Mouse (Mus musculus) urinary bladder, postnatal 4 days (tissue): ENCODE measurements around the gene Dysf.

Experiments
- DNase-seq, 2 experiments: peaks; one replicate each; pipeline ENCODE4 v3.0.0; 2021 to 2022; ENCODE audit warnings: low spot score in 2 of 2

The Dysf gene

GRCm38 (mm10) chr6:84167612-84168011 is 159.2 kb downstream of the Dysf start:
- no peak for DNase-seq

- no peak for DNase-seq
Measured at GRCm38 (mm10) chr6:84168571-84168970, 160.2 kb downstream of the Dysf start.

DNA sequence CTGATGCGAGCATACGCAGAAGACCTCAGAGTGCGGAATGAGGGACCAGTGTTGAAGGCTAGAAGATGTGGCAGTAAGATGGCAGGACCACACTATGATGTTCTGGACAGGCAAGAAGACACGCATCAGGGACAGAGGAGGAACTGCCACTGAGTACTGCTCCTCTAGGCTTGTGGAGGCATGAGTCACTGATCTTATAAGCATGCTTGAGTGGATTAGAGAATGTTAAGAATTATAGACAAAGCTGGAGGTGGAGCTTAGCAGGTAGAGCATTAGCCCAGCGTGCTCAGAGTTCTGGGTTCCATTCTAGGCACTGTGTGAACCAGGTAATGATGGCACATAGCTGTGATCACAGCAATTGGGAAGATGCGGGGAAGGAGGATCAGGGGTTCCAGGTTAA is 165.2 kb downstream of the Dysf start:
- DNase-seq = no peak

- no peak for DNase-seq
Measured at GRCm38 (mm10) chr6:84178776-84179405, 170.5 kb downstream of the Dysf start.

- peak in 1 of 2 experiments; percentile 48 for DNase-seq
Measured at GRCm38 (mm10) chr6:84181452-84181851, 173.1 kb downstream of the Dysf start.

- DNase-seq = no peak
Measured at GRCm38 (mm10) chr6:84191656-84192250, 183.4 kb downstream of the Dysf start.

DNA sequence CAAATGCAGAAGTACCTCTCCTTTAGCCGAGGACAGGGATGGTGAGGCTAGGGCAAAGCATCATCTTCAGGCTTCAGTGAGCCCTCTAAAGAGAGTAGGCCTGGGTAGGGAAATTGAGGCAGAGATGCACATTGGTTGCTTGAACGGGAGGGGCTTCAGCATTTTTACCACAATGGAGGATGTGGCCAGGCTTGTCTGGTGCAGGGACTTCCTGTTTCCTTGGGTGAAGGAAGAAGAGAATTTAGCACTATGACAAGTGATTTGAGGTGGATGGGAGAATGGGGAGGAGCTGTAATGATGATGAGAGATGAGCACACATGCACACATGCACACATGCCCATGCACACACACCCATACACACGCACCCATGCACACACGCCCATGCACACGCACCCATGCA is 188.1 kb downstream of the Dysf start:
- no peak for DNase-seq

GRCm38 (mm10) chr6:84197811-84198213 is 189.4 kb downstream of the Dysf start:
- no peak for DNase-seq

DNA sequence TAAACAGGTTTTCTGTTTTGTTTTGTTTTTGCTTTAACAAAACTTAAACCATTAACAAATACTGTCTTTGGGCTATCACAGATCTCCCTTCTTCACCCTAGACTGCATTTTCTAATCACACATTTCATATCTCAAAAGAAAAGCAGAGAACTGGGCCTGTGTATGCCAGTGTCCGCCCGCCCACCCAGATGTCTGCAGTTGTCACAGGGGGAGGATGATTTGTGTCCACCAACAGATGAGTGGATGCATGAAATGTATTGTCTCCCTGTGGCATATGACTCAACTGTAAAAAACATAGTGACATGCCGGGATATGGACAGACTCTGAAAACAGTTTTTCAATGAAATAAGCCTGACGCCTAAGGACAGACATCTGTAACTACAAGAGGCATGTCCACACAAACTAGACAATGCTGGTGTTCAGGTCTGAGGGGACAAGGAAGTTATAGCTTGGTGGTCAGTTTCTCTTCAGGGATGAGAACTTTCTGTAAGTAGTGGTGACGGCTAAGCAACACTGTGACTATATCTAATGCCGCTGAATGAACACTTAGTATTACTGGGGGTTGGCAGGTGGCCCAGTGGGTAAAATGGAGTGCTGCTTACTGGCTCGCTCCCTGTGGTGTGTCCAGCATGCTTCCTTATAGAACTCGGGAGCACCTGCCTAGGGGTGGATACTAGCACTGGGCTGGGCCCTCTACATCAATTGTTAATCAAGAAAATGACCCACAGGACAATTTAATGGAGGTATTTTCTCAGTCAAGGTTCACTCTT is 193.5 kb downstream of the Dysf start:
- DNase-seq = no peak

- DNase-seq = no peak
Measured at GRCm38 (mm10) chr6:84205611-84206010, 197.2 kb downstream of the Dysf start.

DNA sequence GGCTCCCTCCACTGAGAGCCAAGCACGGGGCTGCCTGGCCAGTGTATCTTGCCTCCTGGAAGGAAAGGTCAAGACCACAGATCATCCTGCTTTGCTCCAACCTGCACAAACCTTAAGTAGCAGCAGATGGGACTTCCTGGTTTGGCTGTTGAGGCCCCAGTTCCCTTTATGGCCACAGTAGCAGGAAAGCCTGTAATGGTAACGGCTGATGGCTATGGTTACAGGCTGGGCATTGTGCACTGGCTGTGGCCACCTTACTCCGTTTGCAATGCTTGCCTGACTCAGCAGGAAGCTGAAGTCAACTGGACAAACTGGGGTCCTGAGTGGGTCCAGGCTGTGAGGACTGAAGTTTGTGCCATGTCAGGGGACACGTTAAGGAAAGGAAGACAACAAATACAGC is 200.2 kb downstream of the Dysf start:
- no peak for DNase-seq

DNA sequence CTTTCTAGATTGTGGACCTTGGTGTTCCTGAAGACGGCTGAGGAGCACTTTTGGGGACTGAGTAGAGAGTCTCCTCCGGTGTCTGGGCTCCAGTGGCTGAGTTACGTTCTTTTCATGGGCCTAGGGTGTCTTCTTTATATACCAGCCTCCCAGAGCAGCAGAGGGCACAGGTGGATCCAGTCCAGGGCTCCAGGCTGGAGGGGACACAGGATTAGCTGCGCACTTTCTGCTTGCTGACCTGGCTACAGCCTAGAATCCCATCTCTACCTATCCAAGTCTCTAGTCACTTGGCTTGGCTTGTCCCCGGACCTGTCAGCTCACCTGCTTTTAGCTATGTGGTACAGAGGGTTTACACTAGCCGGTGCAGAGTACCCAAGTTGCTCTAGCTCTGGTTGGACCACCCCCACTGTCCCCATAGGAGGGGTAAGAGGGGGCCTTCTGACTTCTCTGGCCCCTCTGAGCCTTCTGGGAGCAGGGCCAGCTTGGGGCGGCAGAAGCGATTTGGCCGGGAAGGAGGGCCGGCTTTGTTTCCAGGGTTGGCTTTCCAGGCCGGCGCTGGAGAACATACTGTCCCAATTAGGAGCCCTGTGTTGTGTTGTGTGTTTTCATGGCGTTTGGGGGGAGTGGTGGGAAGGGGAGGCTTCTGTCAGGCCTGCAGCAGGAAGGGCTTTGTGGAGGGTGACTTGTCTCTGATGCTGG is 201.5 kb downstream of the Dysf start:
- peak in 1 of 2 experiments; percentile 61 for DNase-seq

GRCm38 (mm10) chr6:84211473-84211872 is 203.1 kb downstream of the Dysf start:
- DNase-seq = no peak

- no peak for DNase-seq
Measured at GRCm38 (mm10) chr6:84213101-84213500, 204.7 kb downstream of the Dysf start.

GRCm38 (mm10) chr6:84217216-84217933 is 209.0 kb downstream of the Dysf start:
- no peak for DNase-seq

- no peak for DNase-seq
Measured at GRCm38 (mm10) chr6:84219119-84219518, 210.7 kb downstream of the Dysf start.

- DNase-seq = no peak
Measured at GRCm38 (mm10) chr6:84224861-84225260, 216.5 kb downstream of the Dysf start.

DNA sequence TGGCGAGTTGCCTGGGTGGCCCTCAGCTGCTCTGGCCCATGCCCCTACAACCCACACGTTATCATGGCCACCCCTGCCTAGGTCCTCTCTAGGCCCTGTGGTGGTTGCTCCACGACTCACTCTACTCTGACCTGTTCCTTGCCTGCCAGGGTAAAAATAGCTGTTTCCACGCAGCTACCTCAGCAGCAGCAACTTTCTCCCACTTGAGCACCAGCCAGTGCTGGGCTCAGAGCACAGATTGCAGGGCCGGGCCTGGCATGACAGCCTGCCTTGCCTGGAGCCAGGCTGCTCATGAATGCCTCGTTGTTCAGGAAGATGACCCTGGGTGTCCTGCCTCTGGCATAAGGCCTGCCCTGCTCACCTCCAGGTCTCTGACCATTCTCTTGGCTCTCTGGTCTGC is 217.2 kb downstream of the Dysf start:
- no peak for DNase-seq

DNA sequence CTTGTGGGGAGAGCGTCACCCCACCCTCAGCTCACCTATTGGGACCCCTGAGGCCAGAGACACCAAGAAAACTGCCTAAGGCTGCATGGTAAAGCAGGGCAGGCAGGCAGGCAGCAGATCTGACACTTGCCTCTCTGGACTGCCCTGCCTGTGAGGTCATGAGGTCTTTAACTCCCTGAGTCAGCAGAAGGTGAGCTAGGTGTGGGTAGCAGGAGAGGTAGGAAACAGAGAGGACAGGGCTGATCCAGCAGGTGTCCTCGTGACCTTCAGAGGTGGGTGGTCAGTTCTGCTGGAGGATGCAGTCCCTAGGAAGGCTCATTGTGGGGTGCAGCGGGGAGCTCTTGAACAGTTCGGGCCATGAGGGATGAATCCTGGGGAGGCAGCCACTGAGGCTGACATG is 219.8 kb downstream of the Dysf start:
- no peak for DNase-seq

DNA sequence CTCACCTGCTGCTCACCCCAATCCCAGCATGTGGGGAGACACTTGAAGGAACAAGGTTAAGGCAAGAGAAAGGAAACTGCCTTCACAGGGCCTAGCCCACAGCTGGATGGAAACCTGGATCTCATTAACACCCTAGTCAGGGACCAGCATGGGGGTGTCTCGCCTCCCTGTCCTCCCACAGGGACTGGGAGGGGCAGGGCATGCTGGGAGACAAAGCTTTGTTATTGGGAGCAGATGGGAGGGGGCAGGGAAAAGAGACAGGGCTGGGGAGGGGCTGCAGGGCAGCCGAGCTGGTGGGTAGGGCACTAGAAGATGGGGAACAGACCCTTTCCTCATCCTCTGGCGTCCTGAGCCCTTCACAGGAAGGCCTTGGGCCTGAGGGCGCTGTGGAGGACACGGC is 220.4 kb downstream of the Dysf start:
- DNase-seq = no peak

DNA sequence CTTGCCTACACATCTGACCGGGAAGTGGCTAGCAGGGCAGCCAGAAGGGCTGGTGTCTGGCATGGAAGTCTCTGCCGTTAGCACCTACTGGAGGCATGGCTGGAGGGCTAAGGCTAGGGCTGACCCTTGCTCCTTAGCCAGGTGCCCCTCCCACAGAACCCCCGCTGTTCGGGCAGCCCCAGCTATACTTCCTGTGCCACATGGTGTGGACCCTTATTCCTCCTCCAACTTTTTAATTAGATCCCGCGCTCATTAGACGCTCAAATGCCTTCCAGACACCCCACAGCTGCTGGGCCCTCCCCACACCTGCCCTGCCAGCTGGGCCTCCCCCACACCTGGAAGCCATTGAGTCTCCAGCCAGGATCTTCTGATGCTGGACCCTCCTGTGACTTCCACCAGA is 221.3 kb downstream of the Dysf start:
- no peak for DNase-seq

DNA sequence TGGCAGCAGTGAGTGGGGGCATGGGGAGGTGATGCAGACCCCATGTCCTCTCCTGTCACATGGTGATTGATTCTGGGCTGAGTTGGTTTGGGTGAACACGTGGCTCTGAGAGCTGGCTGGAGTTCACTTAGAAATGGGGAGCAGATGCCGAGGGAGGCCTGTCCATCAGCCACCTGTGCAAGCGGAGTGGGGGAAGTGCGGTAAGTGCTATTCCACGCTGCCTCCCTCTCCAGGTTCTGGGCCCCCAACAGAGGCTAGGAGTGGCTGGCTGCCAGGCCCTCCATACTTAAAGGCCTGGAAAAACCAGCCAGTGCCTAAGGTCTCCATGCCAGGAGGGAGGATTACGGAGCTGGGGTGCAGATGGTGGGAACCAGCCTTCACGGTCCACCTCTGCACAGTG is 222.7 kb downstream of the Dysf start:
- no peak for DNase-seq
